Mouse (Mus musculus) hindbrain, embryonic 16.5 days (tissue): ENCODE results near the gene Rhoh. TPM values are rescaled to one million over a fixed set of nuclear protein-coding genes. Genes with fewer than 3 reads are reported as not detected.

ENCODE experiments used
- ATAC-seq: fragments of 200-750 bp; cut with Nextera tagmentation; 2 replicates; pipeline ENCODE4 v1.8.0; 2017; ENCODE audit warnings: moderate TSS enrichment, moderate library complexity
- H3K27ac ChIP-seq: fragments of 300-500 bp; sonication (generic); 2 replicates; pipeline ENCODE4 v1.5.1; 2014; ENCODE audit warnings: low read depth, mild to moderate bottlenecking, control low read depth, low read length, moderate library complexity
- H3K27me3 ChIP-seq: fragments of 300-500 bp; sonication (generic); replicated peaks from 2 replicates; pipeline ENCODE4 v1.6.1; 2014; ENCODE audit warnings: low read length; ENCODE audit not compliant: control insufficient read depth, insufficient read depth
- H3K36me3 ChIP-seq: fragments of 300-500 bp; sonication (generic); 2 replicates; pipeline ENCODE4 v1.6.1; 2014; ENCODE audit warnings: mild to moderate bottlenecking, low read length, moderate library complexity, mixed read lengths; ENCODE audit not compliant: control insufficient read depth, insufficient read depth
- H3K4me1 ChIP-seq: fragments of 300-500 bp; sonication (generic); 2 replicates; pipeline ENCODE4 v1.6.1; 2014; ENCODE audit warnings: low read depth, low read length; ENCODE audit not compliant: control insufficient read depth, insufficient read depth
- H3K4me2 ChIP-seq: fragments of 300-500 bp; sonication (generic); 2 replicates; pipeline ENCODE4 v1.6.1; 2014; ENCODE audit warnings: mild to moderate bottlenecking, low read length, control low read depth, moderate library complexity
- H3K4me3 ChIP-seq: fragments of 300-500 bp; sonication (generic); 2 replicates; pipeline ENCODE4 v1.5.1; 2014; ENCODE audit warnings: mild to moderate bottlenecking, low read length, control low read depth, moderate library complexity
- H3K9ac ChIP-seq: fragments of 300-500 bp; sonication (generic); 2 replicates; pipeline ENCODE4 v1.6.1; 2014; ENCODE audit warnings: low read depth, mild to moderate bottlenecking, control low read depth, low read length, moderate library complexity
- H3K9me3 ChIP-seq: fragments of 300-500 bp; sonication (generic); 2 replicates; pipeline ENCODE4 v1.6.1; 2014; ENCODE audit warnings: mild to moderate bottlenecking, low read length, moderate library complexity; ENCODE audit not compliant: control insufficient read depth
- WGBS: fragments of 180-500 bp; shearing (Covaris S2); extraction: QIAGEN DNeasy Blood & Tissue Kit; methylation state at CpG from one replicate; pipeline ENCODE4 v1.1.7; 2014; 5-methylcytosine and 5-hydroxymethylcytosine counted together
- polyA plus RNA-seq: library from polyadenylated mRNA; unstranded; fragments of >200 nt; fragmentation: Nextera tagmentation; extraction: Ambion mirVana; gene quantifications from 2 replicates; pipeline ENCODE4 v1.2.1, GENCODE M21; 2015

Gene Rhoh
- polyA plus RNA-seq, 1 experiment from 2014 or later = 0.80 TPM

GRCm38 (mm10) chr5:65910398-65910797 lies 49.4 kb downstream of the Rhoh start:
- 84% methylated on average over 4 of the region's 4 CpGs for WGBS
- Histone ChIP-seq H3K4me3 (no peak overlapping the region), H3K36me3 (no peaks in the 10 kb centered on the region), H3K9ac (no peak overlapping the region), H3K4me1 (no peaks in the 10 kb centered on the region; the same call in 1 of the 2 replicates), H3K27ac (no peak overlapping the region), H3K9me3 (no peaks in the 10 kb centered on the region), H3K27me3 (no peaks in the 10 kb centered on the region), H3K4me2 (no peak overlapping the region)
- no peak for ATAC-seq

DNA sequence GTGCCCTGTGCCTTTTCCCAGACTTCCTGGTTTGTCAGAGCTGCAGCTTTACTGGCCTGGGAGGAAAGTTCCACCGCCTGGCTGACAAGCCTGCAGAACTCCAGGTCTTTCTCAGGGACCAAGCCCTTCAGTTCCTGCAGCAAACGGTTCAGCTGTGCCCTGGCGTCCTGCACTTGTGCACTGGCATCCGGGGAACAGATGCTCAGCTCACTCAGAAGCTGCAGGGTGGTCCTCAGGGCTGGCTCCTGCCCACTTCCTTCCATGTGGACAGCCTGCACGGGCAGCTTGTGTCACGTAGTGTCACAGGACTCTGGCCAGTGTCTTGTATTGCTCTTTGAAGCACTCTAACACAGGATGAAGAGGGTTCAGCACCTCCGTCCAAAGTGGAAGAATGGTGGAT lies 50.7 kb downstream of the Rhoh start:
- H3K36me3 ChIP-seq = no peaks in the 10 kb centered on the region
- H3K4me1 ChIP-seq = no peaks in the 10 kb centered on the region; the same call in 1 of the 2 replicates
- no peak overlapping the region for H3K4me2 ChIP-seq
- no peak overlapping the region for H3K27ac ChIP-seq
- ATAC-seq = no peak
- H3K9me3 ChIP-seq = no peaks in the 10 kb centered on the region
- H3K9ac ChIP-seq = no peak overlapping the region
- no peak overlapping the region for H3K4me3 ChIP-seq
- WGBS = 75% methylated on average over 7 of the region's 7 CpGs
- H3K27me3 ChIP-seq = no peaks in the 10 kb centered on the region

- no peaks in the 10 kb centered on the region for H3K27me3 ChIP-seq
- H3K9me3 ChIP-seq = no peaks in the 10 kb centered on the region
- H3K4me3 ChIP-seq = no peak overlapping the region
- WGBS = 93% methylated on average over 5 of the region's 5 CpGs
- no peaks in the 10 kb centered on the region for H3K36me3 ChIP-seq
- no peak overlapping the region for H3K27ac ChIP-seq
- ATAC-seq = no peak
- no peaks in the 10 kb centered on the region; the same call in 1 of the 2 replicates for H3K4me1 ChIP-seq
- no peak overlapping the region for H3K9ac ChIP-seq
- H3K4me2 ChIP-seq = no peak overlapping the region
Measured at GRCm38 (mm10) chr5:65912201-65912600, 51.2 kb downstream of the Rhoh start.

- Histone ChIP-seq H3K9me3 (no peaks in the 10 kb centered on the region), H3K4me1 (no peaks in the 10 kb centered on the region; the same call in 1 of the 2 replicates), H3K4me2 (no peak overlapping the region), H3K27me3 (no peaks in the 10 kb centered on the region), H3K4me3 (no peak overlapping the region), H3K27ac (no peak overlapping the region), H3K36me3 (no peaks in the 10 kb centered on the region), H3K9ac (no peak overlapping the region)
- WGBS = 96% methylated on average over 9 of the region's 9 CpGs
- no peak for ATAC-seq
Measured at GRCm38 (mm10) chr5:65913126-65913525, 52.1 kb downstream of the Rhoh start.

DNA sequence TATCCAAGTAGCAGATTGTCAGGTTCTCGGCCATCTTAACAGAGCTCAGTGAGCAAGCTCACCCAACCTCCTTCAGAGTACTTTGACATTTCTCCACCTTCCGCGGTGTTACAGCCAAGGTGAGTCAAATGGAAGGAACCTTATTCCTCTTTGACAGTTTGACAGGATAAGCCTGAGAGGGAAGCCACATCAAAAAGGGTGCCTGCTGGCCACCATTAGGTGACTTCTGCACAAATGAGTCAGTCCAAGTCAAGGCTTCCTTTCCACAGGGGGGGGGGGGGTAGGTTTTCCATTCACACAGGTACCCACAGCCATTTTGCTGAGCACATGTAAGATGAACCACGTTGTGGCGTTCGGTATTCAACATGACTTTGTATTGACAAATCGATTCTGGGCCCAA lies 53.3 kb downstream of the Rhoh start:
- Histone ChIP-seq H3K4me2 (no peak overlapping the region), H3K27ac (no peak overlapping the region), H3K4me3 (no peak overlapping the region), H3K9me3 (no peaks in the 10 kb centered on the region), H3K36me3 (no peaks in the 10 kb centered on the region), H3K9ac (no peak overlapping the region), H3K27me3 (no peaks in the 10 kb centered on the region), H3K4me1 (peaks cover 9% of the 10 kb centered on the region)
- WGBS = 93% methylated on average over 7 of the region's 7 CpGs
- no peak for ATAC-seq

- no peaks in the 10 kb centered on the region for H3K36me3 ChIP-seq
- H3K4me3 ChIP-seq = no peak overlapping the region
- H3K4me2 ChIP-seq = no peak overlapping the region
- ATAC-seq = no peak
- peaks cover 9% of the 10 kb centered on the region for H3K4me1 ChIP-seq
- H3K9me3 ChIP-seq = no peaks in the 10 kb centered on the region
- no peak overlapping the region for H3K27ac ChIP-seq
- WGBS = 87% methylated on average over 5 of the region's 5 CpGs
- no peak overlapping the region for H3K9ac ChIP-seq
- no peaks in the 10 kb centered on the region for H3K27me3 ChIP-seq
Measured at GRCm38 (mm10) chr5:65916930-65917329, 55.9 kb downstream of the Rhoh start.

GRCm38 (mm10) chr5:65918601-65919000 lies 57.6 kb downstream of the Rhoh start:
- Histone ChIP-seq H3K9ac (0 out of 2 replicates have a peak overlapping the region, but pooled peaks have one; percentile 38), H3K27ac (peak overlapping the region; percentile 65), H3K9me3 (no peaks in the 10 kb centered on the region), H3K4me3 (no peak overlapping the region), H3K4me1 (peaks cover 9% of the 10 kb centered on the region), H3K27me3 (no peaks in the 10 kb centered on the region), H3K36me3 (no peaks in the 10 kb centered on the region), H3K4me2 (no peak overlapping the region; the same call in 1 of the 2 replicates)
- ATAC-seq = peak; percentile 86
- 68% methylated on average over 3 of the region's 3 CpGs for WGBS

- WGBS = 83% methylated on average over 12 of the region's 12 CpGs
- H3K4me1 ChIP-seq = peaks cover 9% of the 10 kb centered on the region
- no peak overlapping the region for H3K27ac ChIP-seq
- H3K36me3 ChIP-seq = no peaks in the 10 kb centered on the region
- H3K9me3 ChIP-seq = no peaks in the 10 kb centered on the region
- no peak overlapping the region for H3K4me3 ChIP-seq
- no peak overlapping the region for H3K9ac ChIP-seq
- no peak overlapping the region for H3K4me2 ChIP-seq
- no peaks in the 10 kb centered on the region for H3K27me3 ChIP-seq
- ATAC-seq = no peak
Measured at GRCm38 (mm10) chr5:65919326-65919725, 58.3 kb downstream of the Rhoh start.

GRCm38 (mm10) chr5:65919904-65920303 lies 58.9 kb downstream of the Rhoh start:
- ATAC-seq = no peak
- H3K27ac ChIP-seq = no peak overlapping the region
- H3K9me3 ChIP-seq = no peaks in the 10 kb centered on the region
- H3K27me3 ChIP-seq = no peaks in the 10 kb centered on the region
- H3K9ac ChIP-seq = no peak overlapping the region
- no peaks in the 10 kb centered on the region for H3K36me3 ChIP-seq
- no peak overlapping the region for H3K4me2 ChIP-seq
- WGBS = 95% methylated on average over 3 of the region's 3 CpGs
- H3K4me1 ChIP-seq = peaks cover 9% of the 10 kb centered on the region
- no peak overlapping the region for H3K4me3 ChIP-seq
